Mouse (Mus musculus): ENCODE data around the gene Tm9sf1.

- no peak for TF ChIP-seq BHLHE40 (IDR thresholded peaks at IDR 0.05; ENCODE audit: low read depth, low read length)
- no peak for TF ChIP-seq MAX (IDR thresholded peaks at IDR 0.05; ENCODE audit: low read length)
- TF ChIP-seq CTCF (conservative IDR thresholded peaks at IDR 0.05 in 1 of 2, IDR thresholded peaks at IDR 0.05 in 1 of 2; ENCODE audit: low read depth in 2 of 2, low read length in 2 of 2), result no peak
- no peak for TF ChIP-seq POLR2A (IDR thresholded peaks at IDR 0.05; ENCODE audit: low read depth, low read length)
- no peak for TF ChIP-seq TBP (conservative IDR thresholded peaks at IDR 0.05; ENCODE audit: low read depth, low read length)
Observed at GRCm38 (mm10) chr14:55589271-55589670, 54.3 kb downstream of the Tm9sf1 start.

Measured in CH12.LX (cell line).